Mouse (Mus musculus): ENCODE measurements around the gene Cd209c.

Gene Cd209c

DNA sequence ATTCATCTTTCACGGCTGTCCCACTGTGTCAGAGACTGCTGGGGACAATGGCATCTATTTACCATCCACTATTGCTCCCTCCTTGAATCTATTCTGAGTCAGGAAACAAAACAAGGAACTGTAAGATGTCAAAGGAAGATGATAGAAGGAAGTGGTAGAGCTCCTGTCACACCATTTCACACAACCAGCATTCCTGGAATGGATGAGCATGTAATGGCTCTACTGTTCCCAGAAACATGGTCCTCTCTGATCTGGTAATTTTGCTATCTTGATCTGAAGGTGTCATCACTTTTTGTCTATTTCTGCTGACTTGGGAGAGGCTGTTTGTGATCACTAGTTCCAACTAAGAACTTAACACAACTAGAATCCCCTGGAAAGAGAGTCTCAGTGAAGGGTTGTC lies at the start of gene Cd209c:
TSS of gene Cd209c (minus strand) at position 101 of the 400 bp plus-strand sequence.
- DNase-seq (ENCODE audit: low read depth in 1 of 2, low spot score in 2 of 2) = no peak

DNA sequence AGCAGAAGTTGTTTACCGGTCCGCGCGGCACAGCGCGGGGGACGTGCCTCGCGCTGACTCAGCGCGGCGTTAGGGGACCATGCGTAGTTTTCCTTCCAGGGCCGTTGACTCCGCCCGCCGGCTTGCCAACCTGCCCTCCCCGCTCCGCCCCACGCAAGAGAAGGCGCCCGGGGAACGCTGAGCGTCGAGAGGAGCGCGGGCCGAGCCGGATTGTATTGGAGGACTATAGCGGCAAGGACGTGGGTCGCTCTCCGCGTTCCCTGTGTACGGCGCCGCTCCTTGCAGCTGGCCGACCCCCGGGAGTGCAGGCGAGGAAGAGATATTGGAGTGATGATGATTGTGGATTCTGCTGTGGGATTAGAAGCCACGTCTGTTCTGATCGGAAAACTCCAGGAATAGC lies 39.7 kb upstream of the Cd209c start:
- no peak for DNase-seq (ENCODE audit: low read depth in 1 of 2, low spot score in 2 of 2)

DNA sequence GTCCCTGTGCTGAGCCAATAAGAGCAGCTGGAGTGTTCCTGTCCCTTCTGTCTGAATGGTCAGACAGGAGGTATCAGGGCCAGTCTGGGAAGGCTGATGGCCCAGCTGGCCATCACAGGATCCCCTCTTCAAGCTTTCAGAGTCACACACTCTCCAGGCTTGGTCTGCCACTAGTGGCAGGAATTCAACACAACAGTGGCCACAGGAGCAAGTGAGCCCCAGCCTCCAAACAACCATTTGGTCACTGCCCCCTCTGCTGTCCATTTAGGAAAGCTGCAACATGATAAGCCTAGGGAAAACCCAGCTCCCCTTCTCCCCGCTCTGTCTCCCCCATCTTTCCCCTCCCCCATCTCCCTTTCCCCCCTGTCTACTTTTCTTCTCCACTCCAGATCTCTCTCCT lies 1.5 kb upstream of the Cd209c start:
- DNase-seq (ENCODE audit: low read depth in 1 of 2, low spot score in 2 of 2) = no peak

DNA sequence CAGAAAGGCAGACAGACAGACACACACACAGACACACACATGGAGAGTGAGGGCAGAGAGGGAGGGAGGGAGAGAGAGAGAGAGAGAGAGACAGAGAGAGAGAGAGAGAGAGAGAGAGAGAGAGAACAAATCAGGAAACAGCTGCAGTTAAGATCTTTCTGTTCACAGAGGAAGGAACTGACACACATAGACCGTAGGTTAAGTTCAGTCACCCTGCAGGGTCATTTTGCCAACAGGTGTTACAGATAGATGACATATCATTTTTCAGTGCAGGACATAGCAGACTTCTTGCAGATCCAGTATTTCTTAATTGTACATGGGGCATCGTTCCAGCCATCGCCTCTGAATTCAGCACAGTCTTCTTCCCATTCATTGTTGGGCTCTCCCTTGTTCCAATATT lies 14.5 kb downstream of the Cd209c start:
- no peak for DNase-seq (ENCODE audit: low read depth in 1 of 2, low spot score in 2 of 2)

DNA sequence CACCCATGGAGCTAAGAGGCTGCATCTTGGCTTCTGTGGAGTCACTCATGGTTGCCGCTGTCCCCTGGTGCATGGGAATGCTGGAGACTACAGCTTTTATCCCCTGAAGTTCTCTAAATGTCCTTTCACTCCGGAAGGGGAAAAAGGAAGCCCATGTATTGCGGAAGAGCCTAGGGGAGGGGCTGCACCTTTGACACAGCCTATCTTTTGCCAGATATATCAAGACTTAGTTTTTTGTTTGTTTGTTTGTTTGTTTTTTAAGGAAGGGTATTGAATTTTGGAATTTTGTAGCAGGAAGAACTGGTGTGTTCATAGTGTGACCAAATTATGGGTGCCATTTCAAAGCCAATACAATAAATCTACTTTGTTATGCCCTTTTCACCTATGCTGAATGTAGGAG lies 27.8 kb downstream of the Cd209c start, which contains the start of gene Cd209b:
TSS of gene Cd209b (minus strand) at position 101 of the 400 bp plus-strand sequence.
- no peak for DNase-seq (ENCODE audit: low read depth in 1 of 2, low spot score in 2 of 2)

Measured in monocyte, adult 2 months (primary cell).